23 mouse cellular contexts compared by ENCODE assay signal in genomic region chr12:68139831-68140230, GRCm38 (mm10).
DNase-seq lines count a peak whose midpoint lies in the region; ATAC-seq and TF ChIP-seq lines count a peak whose summit lies in the region.
"Had no signal": no experiment of that assay in that cellular context is flagged by ENCODE, and none has a peak within 500 bp of the region (broad histone marks: within the 10 kb centered on the region; RNA-seq: fewer than 3 reads in every experiment).

No protein-coding gene starts in this region.

- no peaks in the 10 kb centered on the region for H3K4me1 ChIP-seq in kidney, adult 2 months (ENCODE audit: control insufficient read depth, insufficient read depth, low read length)
- no peaks in the 10 kb centered on the region for H3K4me1 ChIP-seq in cerebellum, adult 2 months (ENCODE audit: control insufficient read depth, insufficient read depth, low read length)

- TF ChIP-seq POLR2A in kidney, adult 2 months (IDR thresholded peaks at IDR 0.05; ENCODE audit: low read depth, low read length): no peak
- TF ChIP-seq POLR2A in cerebellum, adult 2 months (IDR thresholded peaks at IDR 0.05; ENCODE audit: borderline replicate concordance, insufficient read depth, low read length): no peak

- CTCF ChIA-PET in Patski (lab: Charles Lee): no interaction called here

- no peaks in the 10 kb centered on the region for H3K36me3 ChIP-seq in kidney, adult 2 months (ENCODE audit: control insufficient read depth, insufficient read depth, low read length)
- H3K36me3 ChIP-seq: G1E had no signal

- peak; percentile 99 for ATAC-seq in Patski
- ATAC-seq: activated CD4-positive, CD25-positive, alpha-beta regulatory T cell, adult 4 months; CD4-positive, CD25-positive, alpha-beta regulatory T cell, adult 4 months had no signal

- no peak overlapping the region for H3K27ac ChIP-seq in kidney, adult 2 months (ENCODE audit: insufficient read depth, low read depth, low read length)
- no peak overlapping the region for H3K27ac ChIP-seq in cerebellum, adult 2 months (ENCODE audit: insufficient read depth, low read length)

- POLR2A ChIA-PET in Patski (lab: Charles Lee): no interaction called here

- H3K4me3 ChIP-seq in kidney, adult 2 months (ENCODE audit: insufficient read depth, low read depth, low read length): no peak overlapping the region
- H3K4me3 ChIP-seq in cerebellum, adult 2 months (replicated peaks; ENCODE audit: insufficient read depth, low read depth, low read length): no peak overlapping the region

- DNase-seq in kidney, adult 2 months: peak; percentile 29
- no peak for DNase-seq in kidney, adult 18-20 months
- DNase-seq in kidney, adult 9 months: peak; percentile 38
- no peak for DNase-seq in kidney, adult 11 months
- DNase-seq in 3T3-L1 (ENCODE audit: low read depth, low spot score): peak; percentile 44
- DNase-seq in Patski (ENCODE audit: low read depth, low spot score): peak; percentile 50
- DNase-seq in gastrocnemius, postnatal 4 days (ENCODE audit: low spot score in 2 of 2): no peak
- no peak for DNase-seq in cerebellum, adult 2 months
- DNase-seq: adrenal gland, adult 2 months; adrenal gland, adult 8-10 months; adrenal gland, postnatal 10 days; adrenal gland, postnatal 14 days; adrenal gland, postnatal 25 days; adrenal gland, postnatal 36 days; B cell, adult 2 months; cerebellum, adult 11 months; cerebellum, adult 11-12 months; cerebellum, adult 18-20 months; cerebellum, adult 8-10 months had no signal

- H3K27me3 ChIP-seq in kidney, adult 2 months (replicated peaks; ENCODE audit: control insufficient read depth, insufficient read depth, low read length): no peaks in the 10 kb centered on the region; the same call in 1 of the 2 replicates
- no peaks in the 10 kb centered on the region for H3K27me3 ChIP-seq in Patski
- no peaks in the 10 kb centered on the region; the same call in 1 of the 2 replicates for H3K27me3 ChIP-seq in cerebellum, adult 2 months (ENCODE audit: control insufficient read depth, insufficient read depth, low read length)
- H3K27me3 ChIP-seq: CH12.LX had no signal

- in situ Hi-C loops in Patski (cut with MboI; ENCODE audit: low pct_unique_long_range_greater_than_20kb): no loop called here

- WGBS in kidney, adult 2 months: 57% methylated on average over 6 of the region's 6 CpGs
- WGBS in cerebellum, adult 2 months: 84% methylated on average over 6 of the region's 6 CpGs

- TF ChIP-seq CTCF in kidney, adult 2 months (conservative IDR thresholded peaks at IDR 0.05; ENCODE audit: insufficient read depth, insufficient read length, low read depth, low read length): no peak
- no peak for TF ChIP-seq CTCF in Patski (IDR thresholded peaks at IDR 0.05)
- TF ChIP-seq CTCF in cerebellum, adult 2 months (IDR thresholded peaks at IDR 0.05; ENCODE audit: borderline replicate concordance, insufficient read depth, low read depth, low read length): no peak

Comparison
In these comparisons a context has a peak if more than half of its experiments do, and no peak if none do; other contexts are left out.
1. DNase-seq: peak in kidney, adult 2 months (single experiment), kidney, adult 9 months (single experiment), 3T3-L1 (single experiment) and Patski (single experiment); none in kidney, adult 18-20 months (single experiment), kidney, adult 11 months (single experiment), gastrocnemius, postnatal 4 days (0 of 2) and cerebellum, adult 2 months (0 of 2).